Mouse (Mus musculus) midbrain, postnatal 0 days (tissue): ENCODE results near the gene Sox8. TPM values are rescaled to one million over a fixed set of nuclear protein-coding genes. Genes with fewer than 3 reads are reported as not detected.
A peak's percentile ranks its signal among the peaks of the same experiment; 100 is the strongest.

Source experiments
- ATAC-seq: fragments of 200-750 bp; cut with Nextera tagmentation; 2 replicates; pipeline ENCODE4 v1.8.0; 2017; ENCODE audit warnings: moderate number of reproducible peaks, mild to moderate bottlenecking, moderate TSS enrichment, moderate library complexity; ENCODE audit not compliant: low FRiP score
- DNase-seq: peaks from one replicate; pipeline ENCODE4 v3.0.0-alpha.2; 2015; ENCODE audit warnings: low spot score
- H3K27ac ChIP-seq: fragments of 300-500 bp; sonication (generic); 2 replicates; pipeline ENCODE4 v1.5.1; 2014; ENCODE audit warnings: low read depth, mild to moderate bottlenecking, low read length, mixed read lengths
- H3K27me3 ChIP-seq: fragments of 300-500 bp; sonication (generic); 2 replicates; pipeline ENCODE4 v1.6.1; 2014; ENCODE audit warnings: low read length, control low read depth, mixed read lengths; ENCODE audit not compliant: insufficient read depth
- H3K36me3 ChIP-seq: fragments of 300-500 bp; sonication (generic); 2 replicates; pipeline ENCODE4 v1.6.1; 2014; ENCODE audit warnings: low read length, control low read depth, mixed read lengths; ENCODE audit not compliant: insufficient read depth
- H3K4me1 ChIP-seq: fragments of 300-500 bp; sonication (generic); 2 replicates; pipeline ENCODE4 v1.6.1; 2014; ENCODE audit warnings: mild to moderate bottlenecking, control low read depth, antibody characterized with exemption, low read length, mixed read lengths; ENCODE audit not compliant: insufficient read depth
- H3K4me2 ChIP-seq: fragments of 300-500 bp; sonication (generic); 2 replicates; pipeline ENCODE4 v1.6.1; 2014; ENCODE audit warnings: low read depth, mild to moderate bottlenecking, low read length, mixed read lengths; ENCODE audit not compliant: poor library complexity, severe bottlenecking
- H3K4me3 ChIP-seq: fragments of 300-500 bp; sonication (generic); 2 replicates; pipeline ENCODE4 v1.5.1; 2014; ENCODE audit warnings: low read depth, mild to moderate bottlenecking, low read length, moderate library complexity
- H3K9ac ChIP-seq: fragments of 300-500 bp; sonication (generic); replicated peaks from 2 replicates; pipeline ENCODE4 v1.6.1; 2014; ENCODE audit warnings: mild to moderate bottlenecking, low read length, moderate library complexity, mixed read lengths; ENCODE audit not compliant: poor library complexity, severe bottlenecking
- H3K9me3 ChIP-seq: fragments of 300-500 bp; sonication (generic); 2 replicates; pipeline ENCODE4 v1.6.1; 2016; ENCODE audit warnings: low read length, control low read depth
- CTCF ChIP-seq: IDR thresholded peaks from 2 replicates; pipeline ENCODE4 v1.5.1; 2016; ENCODE audit warnings: antibody characterized with exemption, mild to moderate bottlenecking
- WGBS: fragments of 180-500 bp; shearing (Covaris S2); extraction: QIAGEN DNeasy Blood & Tissue Kit; methylation state at CpG from one replicate; pipeline ENCODE4 v1.1.7; 2014; 5-methylcytosine and 5-hydroxymethylcytosine counted together
- polyA plus RNA-seq: library from polyadenylated mRNA; unstranded; fragments of >200 nt; fragmentation: Nextera tagmentation; extraction: Ambion mirVana; gene quantifications from 2 replicates; pipeline ENCODE4 v1.2.1, GENCODE M21; 2015
- total RNA-seq: library from RNA; depleted of rRNA; stranded (reverse); fragments of >200 nt; gene quantifications from 2 replicates; pipeline ENCODE4 v1.2.3, GENCODE M21; 2014

Gene Sox8
- total and polyA plus RNA-seq, 2 experiments from 2014 or later: 16.3 to 31.0 TPM

GRCm38 (mm10) chr17:25610151-25610550, 39.7 kb upstream of the Sox8 start:
- H3K9ac ChIP-seq: 0 out of 2 replicates have a peak overlapping the region, but pooled peaks have one; percentile 4
- no peaks in the 10 kb centered on the region for H3K27me3 ChIP-seq
- ATAC-seq: peak; percentile 35; the same call in 1 of the 2 replicates
- H3K4me3 ChIP-seq: no peak overlapping the region
- peak overlapping the region; percentile 34; the same call in 1 of the 2 replicates for H3K27ac ChIP-seq
- H3K36me3 ChIP-seq: 0 out of 2 replicates have a peak, but pooled peaks cover 13% of the 10 kb centered on the region
- no peak overlapping the region for H3K4me2 ChIP-seq
- DNase-seq: peak; percentile 70
- H3K9me3 ChIP-seq: no peaks in the 10 kb centered on the region
- 59% methylated on average over 9 of the region's 9 CpGs for WGBS
- no peak for TF ChIP-seq CTCF
- H3K4me1 ChIP-seq: no peaks in the 10 kb centered on the region

DNA sequence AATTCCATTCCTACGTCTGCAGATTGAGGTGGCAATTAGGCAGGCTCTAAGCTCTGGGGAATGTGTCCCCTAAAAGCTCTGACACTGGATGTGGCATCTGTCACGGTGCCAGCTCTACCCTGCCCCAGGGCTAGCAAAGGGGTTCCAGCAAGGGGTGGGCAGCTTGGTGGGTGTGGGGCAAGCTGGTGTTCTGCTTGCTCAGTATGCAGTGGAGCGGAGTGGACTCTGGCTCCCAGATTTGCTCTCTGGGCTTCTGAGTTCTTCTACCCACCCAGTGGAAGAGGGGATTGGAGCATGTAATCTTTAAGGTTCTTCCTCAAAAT, 39.0 kb upstream of the Sox8 start:
- 44% methylated on average over 3 of the region's 3 CpGs for WGBS
- DNase-seq: no peak
- ATAC-seq: no peak; the same call in 1 of the 2 replicates
- Histone ChIP-seq H3K4me3 (no peak overlapping the region), H3K9ac (no peak overlapping the region), H3K27ac (peak overlapping the region; percentile 34), H3K36me3 (0 out of 2 replicates have a peak, but pooled peaks cover 10% of the 10 kb centered on the region), H3K4me2 (no peak overlapping the region), H3K27me3 (no peaks in the 10 kb centered on the region), H3K4me1 (no peaks in the 10 kb centered on the region), H3K9me3 (no peaks in the 10 kb centered on the region)
- TF ChIP-seq CTCF: no peak

GRCm38 (mm10) chr17:25608821-25609505, 38.5 kb upstream of the Sox8 start:
- no peak overlapping the region for H3K9ac ChIP-seq
- ATAC-seq (no peak; the same call in 1 of the 2 replicates), DNase-seq (peak; percentile 28)
- H3K27ac ChIP-seq: peak overlapping the region; percentile 34
- H3K27me3 ChIP-seq: no peaks in the 10 kb centered on the region
- 60% methylated on average over 10 of the region's 10 CpGs for WGBS
- no peaks in the 10 kb centered on the region for H3K9me3 ChIP-seq
- H3K36me3 ChIP-seq: 0 out of 2 replicates have a peak, but pooled peaks cover 5% of the 10 kb centered on the region
- no peak overlapping the region for H3K4me3 ChIP-seq
- no peaks in the 10 kb centered on the region for H3K4me1 ChIP-seq
- TF ChIP-seq CTCF: no peak
- H3K4me2 ChIP-seq: no peak overlapping the region

GRCm38 (mm10) chr17:25608137-25608785, 37.8 kb upstream of the Sox8 start:
- Histone ChIP-seq H3K27me3 (no peaks in the 10 kb centered on the region), H3K9me3 (no peaks in the 10 kb centered on the region), H3K4me1 (no peaks in the 10 kb centered on the region), H3K4me3 (no peak overlapping the region), H3K9ac (no peak overlapping the region), H3K36me3 (0 out of 2 replicates have a peak, but pooled peaks cover 5% of the 10 kb centered on the region), H3K27ac (0 out of 2 replicates have a peak overlapping the region, but pooled peaks have one; percentile 34), H3K4me2 (no peak overlapping the region)
- DNase-seq: no peak
- 84% methylated on average over 11 of the region's 11 CpGs for WGBS
- TF ChIP-seq CTCF: no peak
- ATAC-seq: 0 out of 2 replicates have a peak, but pooled peaks have one; percentile 39

GRCm38 (mm10) chr17:25604234-25604633, 33.7 kb upstream of the Sox8 start:
- H3K9me3 ChIP-seq: no peaks in the 10 kb centered on the region
- DNase-seq (no peak), ATAC-seq (no peak)
- H3K27ac ChIP-seq: no peak overlapping the region
- H3K4me2 ChIP-seq: no peak overlapping the region
- whole genome bisulfite sequencing: 63% methylated on average over 5 of the region's 5 CpGs
- H3K4me1 ChIP-seq: no peaks in the 10 kb centered on the region
- H3K27me3 ChIP-seq: no peaks in the 10 kb centered on the region
- H3K9ac ChIP-seq: no peak overlapping the region
- TF ChIP-seq CTCF: no peak
- H3K36me3 ChIP-seq: no peaks in the 10 kb centered on the region
- H3K4me3 ChIP-seq: no peak overlapping the region

- Histone ChIP-seq H3K27me3 (no peaks in the 10 kb centered on the region), H3K9ac (no peak overlapping the region), H3K27ac (no peak overlapping the region), H3K9me3 (no peaks in the 10 kb centered on the region), H3K4me2 (no peak overlapping the region), H3K4me3 (no peak overlapping the region), H3K4me1 (no peaks in the 10 kb centered on the region), H3K36me3 (0 out of 2 replicates have a peak, but pooled peaks cover 3% of the 10 kb centered on the region)
- ATAC-seq (no peak; the same call in 1 of the 2 replicates), DNase-seq (no peak)
- 85% methylated on average over 8 of the region's 8 CpGs for WGBS
- no peak for TF ChIP-seq CTCF
These were observed 31.9 kb upstream of the Sox8 start for GRCm38 (mm10) chr17:25602366-25602765.
